Mouse (Mus musculus) kidney, embryonic 15.5 days (tissue): ENCODE data around the gene Fbxl3. TPM values are rescaled to one million over a fixed set of nuclear protein-coding genes. Genes with fewer than 3 reads are reported as not detected.
A peak's percentile ranks its signal among the peaks of the same experiment; 100 is the strongest.

ENCODE experiments used
- ATAC-seq: fragments of 200-750 bp; cut with Nextera tagmentation; replicated peaks from 2 replicates; pipeline ENCODE4 v1.8.0; 2017; ENCODE audit warnings: moderate TSS enrichment; ENCODE audit not compliant: low FRiP score
- H3K27ac ChIP-seq: fragments of 300-500 bp; sonication (generic); 2 replicates; pipeline ENCODE4 v1.5.1; 2015; ENCODE audit warnings: mild to moderate bottlenecking, inconsistent platforms
- H3K27me3 ChIP-seq: fragments of 300-500 bp; sonication (generic); 2 replicates; pipeline ENCODE4 v1.6.1; 2015; ENCODE audit warnings: inconsistent platforms
- H3K36me3 ChIP-seq: fragments of 300-500 bp; sonication (generic); 2 replicates; pipeline ENCODE4 v1.6.1; 2015; ENCODE audit warnings: inconsistent platforms
- H3K4me1 ChIP-seq: fragments of 300-500 bp; sonication (generic); 2 replicates; pipeline ENCODE4 v1.6.1; 2015; ENCODE audit warnings: inconsistent platforms
- H3K4me2 ChIP-seq: fragments of 300-500 bp; sonication (generic); 2 replicates; pipeline ENCODE4 v1.6.1; 2015; ENCODE audit warnings: moderate library complexity, mild to moderate bottlenecking, inconsistent platforms
- H3K4me3 ChIP-seq: fragments of 300-500 bp; sonication (generic); replicated peaks from 2 replicates; pipeline ENCODE4 v1.5.1; 2015; ENCODE audit warnings: mild to moderate bottlenecking, inconsistent platforms
- H3K9ac ChIP-seq: fragments of 300-500 bp; sonication (generic); 2 replicates; pipeline ENCODE4 v1.6.1; 2015; ENCODE audit warnings: mild to moderate bottlenecking, inconsistent platforms
- H3K9me3 ChIP-seq: fragments of 300-500 bp; sonication (generic); replicated peaks from 2 replicates; pipeline ENCODE4 v1.6.1; 2016; ENCODE audit warnings: inconsistent platforms
- WGBS: fragments of 180-500 bp; shearing (Covaris S2); methylation state at CpG from one replicate; pipeline ENCODE4 v1.1.7; 2015; ENCODE audit warnings: mixed read lengths; 5-methylcytosine and 5-hydroxymethylcytosine counted together
- polyA plus RNA-seq: library from polyadenylated mRNA; unstranded; fragments of >200 nt; fragmentation: Nextera tagmentation; extraction: Ambion mirVana; gene quantifications from 2 replicates; pipeline ENCODE4 v1.2.1, GENCODE M21; 2015

Fbxl3 gene
- polyA plus RNA-seq, 1 experiment from 2014 or later: 22.8 TPM

- Histone ChIP-seq H3K4me2 (peak overlapping the region; percentile 66), H3K9me3 (no peaks in the 10 kb centered on the region), H3K9ac (peak overlapping the region; percentile 99), H3K27ac (peak overlapping the region; percentile 99), H3K4me3 (peak overlapping the region; percentile 97), H3K4me1 (peaks cover 22% of the 10 kb centered on the region), H3K36me3 (peaks cover 24% of the 10 kb centered on the region), H3K27me3 (no peaks in the 10 kb centered on the region)
- WGBS: under 1% methylated on average over 81 of the region's 86 CpGs
- ATAC-seq: peak; percentile 77
Observed at GRCm38 (mm10) chr14:103098587-103099235, 655 bp downstream of the Fbxl3 start.

- Histone ChIP-seq H3K4me1 (peaks cover 26% of the 10 kb centered on the region), H3K4me3 (peak overlapping the region; percentile 97), H3K9ac (peak overlapping the region; percentile 99), H3K4me2 (peak overlapping the region; percentile 66), H3K27ac (peak overlapping the region; percentile 99), H3K27me3 (no peaks in the 10 kb centered on the region), H3K36me3 (peaks cover 28% of the 10 kb centered on the region), H3K9me3 (no peaks in the 10 kb centered on the region)
- WGBS: 2% methylated on average over 2 of the region's 2 CpGs
- no peak for ATAC-seq
Observed at GRCm38 (mm10) chr14:103098213-103098586, 1.2 kb downstream of the Fbxl3 start.

GRCm38 (mm10) chr14:103096621-103097020 lies 2.7 kb downstream of the Fbxl3 start:
- Histone ChIP-seq H3K4me2 (no peak overlapping the region), H3K4me1 (peaks cover 26% of the 10 kb centered on the region), H3K9ac (no peak overlapping the region), H3K36me3 (peaks cover 39% of the 10 kb centered on the region), H3K9me3 (no peaks in the 10 kb centered on the region), H3K27me3 (no peaks in the 10 kb centered on the region), H3K27ac (no peak overlapping the region), H3K4me3 (no peak overlapping the region)
- ATAC-seq: no peak
- WGBS: 75% methylated on average over 6 of the region's 6 CpGs

GRCm38 (mm10) chr14:103095826-103096225 lies 3.5 kb downstream of the Fbxl3 start:
- Histone ChIP-seq H3K9me3 (no peaks in the 10 kb centered on the region), H3K4me2 (no peak overlapping the region), H3K9ac (no peak overlapping the region), H3K27ac (no peak overlapping the region), H3K4me3 (no peak overlapping the region), H3K4me1 (peaks cover 26% of the 10 kb centered on the region), H3K27me3 (no peaks in the 10 kb centered on the region), H3K36me3 (peaks cover 47% of the 10 kb centered on the region)
- WGBS: 86% methylated on average over 8 of the region's 8 CpGs
- no peak for ATAC-seq

- H3K9me3 ChIP-seq: no peaks in the 10 kb centered on the region
- peaks cover 51% of the 10 kb centered on the region for H3K36me3 ChIP-seq
- 89% methylated on average over 8 of the region's 8 CpGs for WGBS
- H3K4me1 ChIP-seq: peaks cover 22% of the 10 kb centered on the region
- no peak overlapping the region for H3K4me2 ChIP-seq
- no peaks in the 10 kb centered on the region for H3K27me3 ChIP-seq
- H3K9ac ChIP-seq: no peak overlapping the region
- no peak for ATAC-seq
- H3K4me3 ChIP-seq: no peak overlapping the region
- no peak overlapping the region for H3K27ac ChIP-seq
Observed at GRCm38 (mm10) chr14:103095036-103095435, 4.3 kb downstream of the Fbxl3 start.

- no peak for ATAC-seq
- no peak overlapping the region for H3K27ac ChIP-seq
- 55% methylated on average over 4 of the region's 4 CpGs for WGBS
Observed at GRCm38 (mm10) chr14:103093670-103094069, 5.7 kb downstream of the Fbxl3 start.

GRCm38 (mm10) chr14:103093236-103093635 lies 6.1 kb downstream of the Fbxl3 start:
- no peaks in the 10 kb centered on the region for H3K9me3 ChIP-seq
- H3K4me3 ChIP-seq: no peak overlapping the region
- WGBS: 80% methylated on average over 3 of the region's 3 CpGs
- peaks cover 65% of the 10 kb centered on the region for H3K36me3 ChIP-seq
- H3K27me3 ChIP-seq: no peaks in the 10 kb centered on the region
- peaks cover 22% of the 10 kb centered on the region for H3K4me1 ChIP-seq
- no peak overlapping the region for H3K27ac ChIP-seq
- ATAC-seq: no peak
- H3K9ac ChIP-seq: no peak overlapping the region
- no peak overlapping the region for H3K4me2 ChIP-seq

More at GRCm38 (mm10) chr14:103093670-103094069, 5.7 kb downstream of the Fbxl3 start:
- H3K36me3 ChIP-seq: peaks cover 61% of the 10 kb centered on the region
- no peak overlapping the region for H3K4me2 ChIP-seq
- H3K4me1 ChIP-seq: peaks cover 22% of the 10 kb centered on the region
- H3K9ac ChIP-seq: no peak overlapping the region
- H3K4me3 ChIP-seq: no peak overlapping the region
- no peaks in the 10 kb centered on the region for H3K9me3 ChIP-seq
- no peaks in the 10 kb centered on the region for H3K27me3 ChIP-seq

GRCm38 (mm10) chr14:103088624-103089023 lies 10.7 kb downstream of the Fbxl3 start:
- Histone ChIP-seq H3K27me3 (no peaks in the 10 kb centered on the region), H3K9ac (no peak overlapping the region), H3K27ac (no peak overlapping the region), H3K9me3 (no peaks in the 10 kb centered on the region), H3K4me2 (no peak overlapping the region), H3K36me3 (peaks cover 77% of the 10 kb centered on the region), H3K4me3 (no peak overlapping the region), H3K4me1 (peaks cover 3% of the 10 kb centered on the region; the same call in 1 of the 2 replicates)
- ATAC-seq: no peak
- WGBS: 74% methylated on average over 6 of the region's 6 CpGs

- H3K4me3 ChIP-seq: no peak overlapping the region
- H3K36me3 ChIP-seq: peaks cover 77% of the 10 kb centered on the region
- no peak overlapping the region for H3K27ac ChIP-seq
- no peak overlapping the region for H3K9ac ChIP-seq
- H3K9me3 ChIP-seq: no peaks in the 10 kb centered on the region
- no peaks in the 10 kb centered on the region for H3K27me3 ChIP-seq
- no peaks in the 10 kb centered on the region for H3K4me1 ChIP-seq
- ATAC-seq: no peak
- WGBS: 87% methylated on average over 5 of the region's 5 CpGs
- no peak overlapping the region for H3K4me2 ChIP-seq
Observed at GRCm38 (mm10) chr14:103087846-103088245, 11.5 kb downstream of the Fbxl3 start.

GRCm38 (mm10) chr14:103086671-103087324 lies 12.6 kb downstream of the Fbxl3 start:
- Histone ChIP-seq H3K27me3 (no peaks in the 10 kb centered on the region), H3K9ac (no peak overlapping the region), H3K27ac (no peak overlapping the region), H3K4me1 (no peaks in the 10 kb centered on the region), H3K4me2 (no peak overlapping the region), H3K4me3 (no peak overlapping the region), H3K36me3 (peaks cover 75% of the 10 kb centered on the region), H3K9me3 (no peaks in the 10 kb centered on the region)
- WGBS: 86% methylated on average over 4 of the region's 4 CpGs
- ATAC-seq: peak; percentile 85; the same call in 1 of the 2 replicates

GRCm38 (mm10) chr14:103085840-103086533 lies 13.4 kb downstream of the Fbxl3 start:
- Histone ChIP-seq H3K27ac (no peak overlapping the region), H3K27me3 (no peaks in the 10 kb centered on the region), H3K36me3 (peaks cover 70% of the 10 kb centered on the region), H3K9me3 (no peaks in the 10 kb centered on the region), H3K4me3 (no peak overlapping the region), H3K4me1 (no peaks in the 10 kb centered on the region), H3K9ac (no peak overlapping the region), H3K4me2 (no peak overlapping the region)
- ATAC-seq: no peak
- WGBS: 74% methylated on average over 1 of the region's 1 CpGs
